In genomic region chr3:146687121-146687725, GRCm38 (mm10) we compare ENCODE assay signal across 23 mouse cellular contexts. TPM values are rescaled to one million over a fixed set of nuclear protein-coding genes. Genes with fewer than 3 reads are reported as not detected.
DNase-seq lines count a peak whose midpoint lies in the region; ATAC-seq and TF ChIP-seq lines count a peak whose summit lies in the region.
"Had no signal": no experiment of that assay in that cellular context is flagged by ENCODE, and none has a peak within 500 bp of the region (broad histone marks: within the 10 kb centered on the region; RNA-seq: fewer than 3 reads in every experiment).

No protein-coding gene starts in this region.

- H3K4me3 ChIP-seq in heart, embryonic 13.5 days = no peak overlapping the region
- H3K4me3 ChIP-seq in heart, postnatal 0 days (ENCODE audit: low read depth, low read length) = no peak overlapping the region
- H3K4me3 ChIP-seq: embryonic facial prominence, embryonic 13.5 days; forebrain, embryonic 12.5 days; gastrocnemius, adult 2 months; hindbrain, embryonic 10.5 days; hindbrain, embryonic 15.5 days had no signal

- TF ChIP-seq CTCF in heart, postnatal 0 days (IDR thresholded peaks at IDR 0.05; ENCODE audit: low read depth) = no peak

- no peaks in the 10 kb centered on the region for H3K27me3 ChIP-seq in heart, embryonic 13.5 days (replicated peaks)
- no peaks in the 10 kb centered on the region for H3K27me3 ChIP-seq in heart, postnatal 0 days (ENCODE audit: control insufficient read depth, insufficient read depth, low read length)
- H3K27me3 ChIP-seq: embryonic facial prominence, embryonic 13.5 days had no signal

- 40% methylated on average over 4 of the region's 4 CpGs for WGBS in heart, embryonic 13.5 days
- 29% methylated on average over 4 of the region's 4 CpGs for WGBS in heart, postnatal 0 days

- H3K4me2 ChIP-seq in heart, embryonic 13.5 days = peak overlapping the region; percentile 14; the same call in 1 of the 2 replicates
- peak overlapping the region; percentile 20 for H3K4me2 ChIP-seq in heart, postnatal 0 days (ENCODE audit: low read depth, low read length)
- H3K4me2 ChIP-seq: embryonic facial prominence, embryonic 13.5 days; forebrain, embryonic 12.5 days; hindbrain, embryonic 15.5 days had no signal

- no peak for DNase-seq in frontal cortex, postnatal 14 days (ENCODE audit: low spot score in 2 of 2)
- DNase-seq in heart, postnatal 36 days = no peak
- DNase-seq in heart, postnatal 0 days (ENCODE audit: low spot score) = no peak
- DNase-seq in heart, postnatal 14 days = no peak
- DNase-seq in naive thymus-derived CD4-positive, alpha-beta T cell, adult 2 months (ENCODE audit: low read depth) = peak; percentile 19
- DNase-seq: adrenal gland, postnatal 10 days; cerebellum, adult 11-12 months; cerebellum, adult 9-10 months; cerebellum, postnatal 25 days; gastrocnemius, adult 2 months; gastrocnemius, postnatal 25 days; kidney, adult 8-10 months had no signal

- H3K9me3 ChIP-seq in heart, embryonic 13.5 days = no peaks in the 10 kb centered on the region
- H3K9me3 ChIP-seq in heart, postnatal 0 days (replicated peaks; ENCODE audit: control insufficient read depth, low read length) = no peaks in the 10 kb centered on the region
- H3K9me3 ChIP-seq: embryonic facial prominence, embryonic 13.5 days; forebrain, embryonic 12.5 days; hindbrain, embryonic 10.5 days; hindbrain, embryonic 15.5 days had no signal

- TF ChIP-seq EP300 in heart, postnatal 0 days (IDR thresholded peaks at IDR 0.05; ENCODE audit: low read depth) = no peak

- H3K4me1 ChIP-seq in heart, embryonic 13.5 days = peaks cover 55% of the 10 kb centered on the region
- peaks cover 24% of the 10 kb centered on the region; the same call in 1 of the 2 replicates for H3K4me1 ChIP-seq in heart, postnatal 0 days (ENCODE audit: control insufficient read depth, insufficient read depth)

- H3K27ac ChIP-seq in heart, embryonic 13.5 days (replicated peaks) = peak overlapping the region; percentile 62
- peak overlapping the region; percentile 66 for H3K27ac ChIP-seq in heart, postnatal 0 days (ENCODE audit: low read depth)
- H3K27ac ChIP-seq: embryonic facial prominence, embryonic 13.5 days; forebrain, embryonic 12.5 days; hindbrain, embryonic 10.5 days; hindbrain, embryonic 15.5 days had no signal

- H3K36me3 ChIP-seq in heart, embryonic 13.5 days = no peaks in the 10 kb centered on the region
- H3K36me3 ChIP-seq in heart, postnatal 0 days (replicated peaks; ENCODE audit: control insufficient read depth, insufficient read depth, low read length) = no peaks in the 10 kb centered on the region
- H3K36me3 ChIP-seq: embryonic facial prominence, embryonic 13.5 days; forebrain, embryonic 12.5 days; hindbrain, embryonic 10.5 days; hindbrain, embryonic 15.5 days had no signal

- H3K9ac ChIP-seq in heart, embryonic 13.5 days = no peak overlapping the region
- no peak overlapping the region for H3K9ac ChIP-seq in heart, postnatal 0 days (replicated peaks; ENCODE audit: low read depth, low read length)
- H3K9ac ChIP-seq: embryonic facial prominence, embryonic 13.5 days; forebrain, embryonic 12.5 days; hindbrain, embryonic 15.5 days had no signal

- peak; percentile 56 for ATAC-seq in frontal cortex, adult (ENCODE audit: low TSS enrichment)
- ATAC-seq in heart, embryonic 13.5 days (ENCODE audit: extremely low read depth, insufficient number of reproducible peaks, low FRiP score, low TSS enrichment) = no peak
- ATAC-seq in heart, postnatal 0 days (ENCODE audit: insufficient read depth, low read depth) = no peak
- ATAC-seq: forebrain, embryonic 16.5 days; intestine, postnatal 0 days had no signal

- intact Hi-C loops in heart, postnatal 36 days (cut with DNase I) = loop anchor here (5.0 to 10.0 kb wide), 2 partner anchors 95 to 122 kb away; no protein-coding TSS in a partner anchor
- intact Hi-C loops in heart, postnatal 14 days (cut with DNase I) = loop anchor here (5.0 to 10.0 kb wide), 2 partner anchors 85 to 122 kb away; no protein-coding TSS in a partner anchor

RNA-seq across cellular contexts. Expression of gene Samd13, which starts 1.8 kb away (rescaled TPM):
- 2.3 and 2.8 TPM in 2 replicates for polyA plus RNA-seq in heart, embryonic 13.5 days (2015; fragmentation: Nextera tagmentation; extraction: Ambion mirVana)
- total RNA-seq in heart, postnatal 36 days (2021) = 1 to 10 TPM; 1.6 to 2.4 TPM
- 0.42 and 3.6 TPM in 2 replicates for total RNA-seq in heart, postnatal 0 days (2014; rRNA removed; ENCODE audit: low replicate concordance)
- 1.8 and 2.8 TPM in 2 replicates for polyA plus RNA-seq in heart, postnatal 0 days (2015; fragmentation: Nextera tagmentation; extraction: Ambion mirVana)
- total RNA-seq in heart, postnatal 14 days (2021) = 1 to 10 TPM; 1.4 to 2.6 TPM

RNA-seq across cellular contexts. Expression of gene 4930503B20Rik, which starts 36.1 kb away (rescaled TPM):
- not detected in 2 replicates for polyA plus RNA-seq in heart, embryonic 13.5 days (2015; fragmentation: Nextera tagmentation; extraction: Ambion mirVana)
- not detected for total RNA-seq in heart, postnatal 36 days (2021)
- not detected in 2 replicates for total RNA-seq in heart, postnatal 0 days (2014; rRNA removed; ENCODE audit: low replicate concordance)
- 0.22 TPM in 1 of 2 replicates, not detected in the other for polyA plus RNA-seq in heart, postnatal 0 days (2015; fragmentation: Nextera tagmentation; extraction: Ambion mirVana)
- total RNA-seq in heart, postnatal 14 days (2021) = under 1 TPM in 1 of 2 experiments, not detected in 1; 0.15 TPM
- total RNA-seq: adrenal gland, postnatal 10 days; adrenal gland, postnatal 4 days; gastrocnemius, adult 2 months; gastrocnemius, postnatal 25 days had no signal
- polyA plus RNA-seq: C2C12; forebrain, embryonic 12.5 days; forebrain, embryonic 16.5 days; hindbrain, embryonic 10.5 days; hindbrain, embryonic 15.5 days; inflammation-experienced regulatory T-cells, adult 6 months; intestine, postnatal 0 days had no signal
